Mouse (Mus musculus): ENCODE results near the gene Ier3. TPM values are rescaled to one million over a fixed set of nuclear protein-coding genes. Genes with fewer than 3 reads are reported as not detected.

Gene Ier3
- polyA plus RNA-seq, 1 experiment from 2014 or later, result 3.0 TPM

DNA sequence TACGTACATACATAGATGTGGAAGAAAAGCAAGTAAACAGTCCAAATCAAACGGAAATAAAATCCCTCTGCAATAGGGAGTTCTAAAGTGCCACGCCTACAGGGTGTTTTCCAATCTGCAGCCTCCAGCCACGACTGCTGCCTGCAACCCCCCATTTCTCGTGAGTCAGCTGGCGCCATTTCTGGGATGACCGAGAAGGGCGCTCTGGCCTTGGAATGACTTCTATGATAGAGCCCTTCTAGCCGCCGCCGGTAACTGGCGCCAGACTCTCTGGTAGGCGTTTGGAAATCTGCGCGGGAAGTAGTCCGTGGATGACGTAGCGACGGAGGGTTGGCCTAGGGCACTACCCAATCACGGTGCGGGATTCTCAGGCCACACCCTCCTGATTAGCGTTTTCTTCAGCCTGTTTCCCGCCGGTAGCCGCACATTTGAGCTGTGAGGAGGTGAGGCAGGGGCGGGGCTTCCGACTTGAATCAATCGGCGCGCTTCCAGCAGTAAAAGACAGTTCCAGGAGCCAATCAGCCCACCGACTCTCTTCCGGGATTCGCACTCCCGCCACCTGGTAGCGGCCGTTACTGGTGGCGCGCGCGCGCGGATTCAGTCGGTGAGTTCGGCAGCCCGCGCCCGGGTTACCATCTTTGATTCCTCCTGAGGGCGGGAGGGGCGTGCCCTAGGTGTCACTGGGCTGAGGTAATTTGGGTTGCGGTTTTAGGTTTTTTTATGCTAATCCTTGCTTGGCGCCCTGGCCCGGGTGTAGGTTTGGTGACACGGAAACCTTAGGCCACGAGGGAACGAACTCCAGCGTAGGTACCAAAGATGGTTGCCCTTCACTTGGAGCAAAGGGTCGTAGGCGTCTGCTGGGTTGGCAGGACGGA is 19.8 kb downstream of the Ier3 start, which contains the start of gene Mdc1:
Mdc1 (plus strand) TSS at position 440 of the 875 bp plus-strand sequence.
- Histone ChIP-seq H3K27ac (replicated peaks) (peak within 1 kb of the TSS; percentile 93), H3K36me3 (peaks cover 33% of the 10 kb centered on the region), H3K9me3 (replicated peaks) (no peaks in the 10 kb centered on the region), H3K4me3 (peak within 1 kb of the TSS; percentile 70), H3K27me3 (ENCODE audit: low read depth, poor library complexity, severe bottlenecking) (no peaks in the 10 kb centered on the region), H3K4me1 (peaks cover 29% of the 10 kb centered on the region)
- DNase-seq (ENCODE audit: low spot score), result peak; percentile 100
- under 1% methylated on average over 59 of the region's 59 CpGs for WGBS

DNA sequence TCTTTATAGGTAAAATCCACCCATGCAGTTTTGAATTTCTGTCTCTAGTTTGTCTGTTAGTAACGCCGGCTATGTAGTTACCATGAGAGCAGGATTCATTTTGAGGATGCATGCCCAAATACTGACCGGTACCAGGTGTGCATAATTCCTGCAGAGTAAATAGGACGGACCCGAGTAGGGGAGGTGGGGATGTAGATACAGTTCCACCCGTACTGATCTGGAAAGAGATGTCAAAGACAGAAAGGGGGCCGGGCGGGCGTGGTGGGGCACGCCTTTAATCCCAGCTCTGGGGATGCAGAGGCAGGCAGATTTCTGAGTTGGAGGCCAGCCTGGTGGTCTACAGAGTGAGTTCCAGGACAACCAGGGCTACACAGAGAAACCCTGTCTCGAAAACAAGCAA is 20.5 kb downstream of the Ier3 start:
- H3K4me1 ChIP-seq, result peaks cover 27% of the 10 kb centered on the region
- H3K4me3 ChIP-seq, result peak overlapping the region; percentile 70
- 26% methylated on average over 11 of the region's 11 CpGs for WGBS
- peaks cover 33% of the 10 kb centered on the region for H3K36me3 ChIP-seq
- peak overlapping the region; percentile 93 for H3K27ac ChIP-seq (replicated peaks)
- no peaks in the 10 kb centered on the region for H3K27me3 ChIP-seq (ENCODE audit: low read depth, poor library complexity, severe bottlenecking)
- H3K9me3 ChIP-seq (replicated peaks), result no peaks in the 10 kb centered on the region
- peak; percentile 25 for DNase-seq (ENCODE audit: low spot score)

DNA sequence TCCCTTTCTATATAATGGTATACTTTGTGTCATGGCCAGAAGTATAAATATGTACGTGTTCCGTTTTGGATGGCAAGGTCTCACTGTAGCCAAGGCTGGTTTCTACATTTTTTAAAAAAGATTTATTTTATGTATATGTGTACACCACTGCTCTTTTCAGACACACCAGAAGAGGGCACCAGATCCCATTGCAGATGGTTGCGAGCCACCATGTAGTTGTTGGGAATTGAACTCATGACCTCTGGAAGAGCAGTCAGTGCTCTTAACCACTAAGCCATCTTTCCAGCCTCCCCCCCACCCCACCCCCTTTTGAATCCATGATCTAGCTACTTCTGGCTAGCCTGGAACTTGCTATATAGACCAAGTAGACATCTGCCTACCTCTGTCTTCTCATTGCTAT is 22.0 kb downstream of the Ier3 start:
- H3K27ac ChIP-seq (replicated peaks), result no peak overlapping the region
- 97% methylated on average over 3 of the region's 3 CpGs for WGBS
- peaks cover 26% of the 10 kb centered on the region for H3K4me1 ChIP-seq
- H3K4me3 ChIP-seq, result peak overlapping the region; percentile 70; the same call in 1 of the 2 replicates
- DNase-seq (ENCODE audit: low spot score), result no peak
- no peaks in the 10 kb centered on the region for H3K27me3 ChIP-seq (ENCODE audit: low read depth, poor library complexity, severe bottlenecking)
- H3K9me3 ChIP-seq (replicated peaks), result no peaks in the 10 kb centered on the region
- H3K36me3 ChIP-seq, result peaks cover 48% of the 10 kb centered on the region

DNA sequence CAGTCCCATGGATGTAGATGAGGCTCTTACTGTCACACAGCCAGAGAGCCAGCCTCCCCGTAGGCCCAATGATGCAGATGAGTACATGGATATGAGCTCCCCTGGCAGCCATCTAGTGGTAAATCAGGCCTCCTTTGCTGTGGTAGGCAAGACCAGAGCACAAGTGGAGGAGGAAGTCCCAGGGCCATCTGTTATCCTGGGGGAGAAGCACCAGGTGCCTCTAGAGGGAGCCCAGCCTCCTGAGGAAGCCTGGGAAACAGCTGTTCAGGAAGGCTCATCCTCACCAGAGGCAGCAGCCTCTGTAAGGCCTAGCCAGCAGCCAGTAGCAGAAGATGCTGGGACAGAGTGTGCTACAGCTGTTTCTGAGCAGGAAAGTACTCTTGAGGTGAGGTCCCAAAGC is 26.6 kb downstream of the Ier3 start:
- H3K9me3 ChIP-seq (replicated peaks), result no peaks in the 10 kb centered on the region
- H3K36me3 ChIP-seq, result peaks cover 94% of the 10 kb centered on the region
- 76% methylated on average over 1 of the region's 1 CpGs for WGBS
- no peak overlapping the region; the same call in 1 of the 2 replicates for H3K4me3 ChIP-seq
- H3K4me1 ChIP-seq, result peaks cover 2% of the 10 kb centered on the region
- H3K27ac ChIP-seq (replicated peaks), result no peak overlapping the region
- DNase-seq (ENCODE audit: low spot score), result no peak
- H3K27me3 ChIP-seq (ENCODE audit: low read depth, poor library complexity, severe bottlenecking), result no peaks in the 10 kb centered on the region

DNA sequence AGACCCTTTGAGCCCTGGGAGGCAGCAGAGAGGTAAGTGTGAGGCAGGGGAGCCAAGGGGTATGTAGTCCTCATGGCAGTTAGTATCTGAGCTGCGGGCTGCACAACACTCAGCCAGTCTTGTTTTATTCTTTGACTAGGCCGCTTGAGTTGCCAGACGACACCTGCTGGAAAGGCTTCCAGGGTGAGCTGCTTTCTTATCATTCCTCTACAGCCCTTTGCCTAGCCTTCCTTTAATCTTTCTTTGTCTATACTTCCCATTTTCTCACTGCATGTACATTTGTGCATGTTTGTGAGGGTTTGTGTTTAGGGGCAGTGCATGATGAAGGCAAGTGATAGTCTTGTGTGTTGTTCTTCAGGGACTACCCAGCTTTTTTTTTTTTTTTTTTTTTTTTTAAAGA is 29.5 kb downstream of the Ier3 start:
- Histone ChIP-seq H3K4me1 (no peaks in the 10 kb centered on the region), H3K36me3 (peaks cover 99% of the 10 kb centered on the region), H3K4me3 (no peak overlapping the region), H3K27me3 (ENCODE audit: low read depth, poor library complexity, severe bottlenecking) (no peaks in the 10 kb centered on the region), H3K27ac (replicated peaks) (no peak overlapping the region), H3K9me3 (replicated peaks) (no peaks in the 10 kb centered on the region)
- 91% methylated on average over 3 of the region's 3 CpGs for WGBS
- DNase-seq (ENCODE audit: low spot score), result no peak

DNA sequence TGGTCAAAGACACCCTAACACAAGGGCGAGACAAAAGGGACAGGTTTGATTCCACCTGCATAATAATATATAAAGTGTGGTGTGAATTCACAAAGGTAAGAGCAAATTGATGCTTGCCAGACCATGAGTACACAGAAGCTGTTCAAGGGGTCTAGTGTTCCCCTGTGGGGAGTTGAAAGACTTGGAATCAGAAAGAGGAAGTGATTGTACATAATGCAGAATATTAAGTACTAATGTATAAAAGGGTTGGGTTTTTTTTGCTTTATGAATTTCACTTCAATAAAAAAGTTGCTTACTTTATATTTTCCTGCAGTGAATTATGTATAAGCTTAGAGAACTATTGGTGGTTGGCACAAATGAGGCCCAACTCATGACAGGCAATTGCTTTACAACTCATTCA is 37.9 kb downstream of the Ier3 start:
- peaks cover 66% of the 10 kb centered on the region for H3K36me3 ChIP-seq
- no peaks in the 10 kb centered on the region for H3K27me3 ChIP-seq (ENCODE audit: low read depth, poor library complexity, severe bottlenecking)

DNA sequence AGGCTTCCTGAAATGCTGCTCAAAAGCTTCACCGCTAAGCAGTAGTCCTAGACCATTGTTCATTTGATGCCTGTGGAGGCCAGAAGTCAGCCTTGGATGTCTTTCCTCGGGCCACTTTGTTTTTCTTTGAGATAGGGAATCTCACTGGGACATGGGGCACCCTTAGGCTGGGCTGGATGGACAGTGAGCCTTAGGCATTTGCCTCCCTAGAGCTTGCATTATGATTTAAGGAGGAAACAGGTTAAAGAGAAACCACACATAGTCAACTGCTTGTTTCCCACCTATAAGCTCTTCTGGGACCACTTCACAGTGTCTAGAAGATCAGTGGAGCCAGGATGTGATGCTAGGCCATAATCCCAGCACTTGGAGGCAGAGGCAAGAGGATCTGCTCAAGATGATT is 38.4 kb downstream of the Ier3 start:
- WGBS, result 68% methylated on average over 2 of the region's 2 CpGs
- H3K27me3 ChIP-seq (ENCODE audit: low read depth, poor library complexity, severe bottlenecking), result no peaks in the 10 kb centered on the region
- no peak for DNase-seq (ENCODE audit: low spot score)
- H3K9me3 ChIP-seq (replicated peaks), result no peaks in the 10 kb centered on the region
- peaks cover 26% of the 10 kb centered on the region for H3K4me1 ChIP-seq
- H3K36me3 ChIP-seq, result peaks cover 64% of the 10 kb centered on the region
- H3K27ac ChIP-seq (replicated peaks), result no peak overlapping the region
- H3K4me3 ChIP-seq, result 0 out of 2 replicates have a peak overlapping the region, but pooled peaks have one; percentile 71

More for the DNA sequence above, 37.9 kb downstream of the Ier3 start:
- Histone ChIP-seq H3K27ac (replicated peaks) (no peak overlapping the region), H3K4me3 (no peak overlapping the region), H3K9me3 (replicated peaks) (no peaks in the 10 kb centered on the region), H3K4me1 (peaks cover 22% of the 10 kb centered on the region)
- WGBS, result 85% methylated on average over 1 of the region's 1 CpGs
- DNase-seq (ENCODE audit: low spot score), result no peak

DNA sequence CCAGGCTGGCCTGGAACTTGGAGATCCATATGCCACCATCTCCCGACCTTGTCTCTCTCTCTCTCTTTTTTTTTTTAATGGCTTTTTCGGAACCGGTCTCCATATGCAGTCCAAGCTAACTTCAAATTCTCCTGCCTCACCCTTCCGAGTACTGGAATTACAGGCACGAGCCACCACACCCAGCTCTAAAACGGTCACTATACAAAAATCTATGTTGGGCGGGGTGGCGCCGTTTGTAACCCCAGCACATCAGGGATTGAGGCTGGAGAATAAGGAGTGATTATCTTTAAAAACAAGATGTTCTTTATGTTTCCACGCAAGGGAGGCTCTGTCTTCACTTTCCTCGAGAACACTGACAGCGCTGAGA is 39.3 kb downstream of the Ier3 start:
- H3K27me3 ChIP-seq (ENCODE audit: low read depth, poor library complexity, severe bottlenecking), result no peaks in the 10 kb centered on the region
- H3K27ac ChIP-seq (replicated peaks), result peak overlapping the region; percentile 95
- WGBS, result 8% methylated on average over 12 of the region's 12 CpGs
- no peak for DNase-seq (ENCODE audit: low spot score)
- H3K36me3 ChIP-seq, result peaks cover 56% of the 10 kb centered on the region
- H3K4me1 ChIP-seq, result peaks cover 36% of the 10 kb centered on the region
- H3K4me3 ChIP-seq, result peak overlapping the region; percentile 71
- no peaks in the 10 kb centered on the region for H3K9me3 ChIP-seq (replicated peaks)

DNA sequence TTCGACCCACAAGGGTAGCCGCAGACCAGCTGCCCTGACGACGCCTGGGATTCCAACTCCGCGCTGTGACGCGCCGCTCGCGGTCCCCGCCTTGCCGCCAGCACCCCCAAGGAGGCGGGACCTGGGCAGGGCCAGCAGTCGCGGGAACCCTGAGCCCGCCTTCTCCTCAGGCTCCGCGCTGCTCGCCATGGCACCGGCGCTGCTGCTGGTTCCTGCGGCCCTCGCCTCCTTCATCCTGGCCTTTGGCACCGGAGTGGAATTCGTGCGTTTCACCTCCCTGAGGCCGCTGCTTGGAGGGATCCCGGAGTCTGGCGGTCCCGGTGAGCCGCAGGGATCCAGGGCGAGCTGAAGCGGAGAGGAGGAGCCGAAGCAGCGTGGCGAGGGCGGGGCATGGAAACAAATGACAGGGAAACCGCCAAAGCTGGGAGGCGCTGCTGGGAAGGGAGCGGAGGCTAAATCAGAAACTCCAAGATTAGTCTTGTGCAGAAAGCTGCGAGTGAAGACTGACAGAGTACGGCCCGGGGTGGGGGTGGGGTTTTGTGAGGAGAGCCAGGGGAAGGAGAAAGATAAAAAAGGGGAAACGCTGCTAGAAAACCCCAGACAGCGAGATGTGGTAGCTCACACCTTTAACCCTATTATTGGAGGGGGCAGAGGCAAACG is 39.8 kb downstream of the Ier3 start, which contains the start of gene Nrm:
Nrm (plus strand) TSS at position 121 of the 660 bp plus-strand sequence.
- Histone ChIP-seq H3K27ac (replicated peaks) (peak within 1 kb of the TSS; percentile 95), H3K27me3 (ENCODE audit: low read depth, poor library complexity, severe bottlenecking) (no peaks in the 10 kb centered on the region), H3K4me1 (peaks cover 39% of the 10 kb centered on the region), H3K9me3 (replicated peaks) (no peaks in the 10 kb centered on the region), H3K36me3 (peaks cover 52% of the 10 kb centered on the region), H3K4me3 (peak within 1 kb of the TSS; percentile 71)
- WGBS, result under 1% methylated on average over 47 of the region's 47 CpGs
- DNase-seq (ENCODE audit: low spot score), result peak; percentile 92

DNA sequence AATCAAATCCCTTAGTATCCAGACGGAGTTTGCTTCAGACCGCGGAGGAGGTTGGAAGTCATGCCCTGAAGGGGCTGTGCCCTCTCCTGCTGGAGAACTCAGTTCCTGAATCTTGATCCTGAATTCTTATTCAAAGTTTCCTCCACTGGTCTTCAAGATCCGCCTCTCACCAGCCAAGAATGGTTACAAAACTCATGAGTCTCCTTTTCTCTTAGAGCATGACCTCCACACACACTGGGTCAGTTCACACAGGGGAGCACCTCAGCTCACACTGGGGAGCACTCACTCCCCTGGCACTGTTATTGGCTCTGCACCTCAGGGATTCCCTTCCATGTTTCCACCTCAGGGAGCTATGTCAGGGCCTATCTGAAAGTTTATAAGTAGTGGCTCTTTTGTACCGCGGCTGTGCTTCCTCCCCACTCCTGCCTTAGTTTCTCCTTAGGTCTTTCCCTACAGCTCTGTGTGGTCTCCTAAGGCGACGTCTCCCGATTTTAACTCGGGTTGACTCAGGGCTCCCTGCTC is 43.4 kb downstream of the Ier3 start:
- peak overlapping the region; percentile 99 for H3K27ac ChIP-seq (replicated peaks)
- no peaks in the 10 kb centered on the region for H3K9me3 ChIP-seq (replicated peaks)
- peak; percentile 27 for DNase-seq (ENCODE audit: low spot score)
- no peaks in the 10 kb centered on the region for H3K27me3 ChIP-seq (ENCODE audit: low read depth, poor library complexity, severe bottlenecking)
- H3K4me3 ChIP-seq, result peak overlapping the region; percentile 82
- H3K36me3 ChIP-seq, result peaks cover 38% of the 10 kb centered on the region
- peaks cover 75% of the 10 kb centered on the region for H3K4me1 ChIP-seq
- 21% methylated on average over 10 of the region's 10 CpGs for WGBS

DNA sequence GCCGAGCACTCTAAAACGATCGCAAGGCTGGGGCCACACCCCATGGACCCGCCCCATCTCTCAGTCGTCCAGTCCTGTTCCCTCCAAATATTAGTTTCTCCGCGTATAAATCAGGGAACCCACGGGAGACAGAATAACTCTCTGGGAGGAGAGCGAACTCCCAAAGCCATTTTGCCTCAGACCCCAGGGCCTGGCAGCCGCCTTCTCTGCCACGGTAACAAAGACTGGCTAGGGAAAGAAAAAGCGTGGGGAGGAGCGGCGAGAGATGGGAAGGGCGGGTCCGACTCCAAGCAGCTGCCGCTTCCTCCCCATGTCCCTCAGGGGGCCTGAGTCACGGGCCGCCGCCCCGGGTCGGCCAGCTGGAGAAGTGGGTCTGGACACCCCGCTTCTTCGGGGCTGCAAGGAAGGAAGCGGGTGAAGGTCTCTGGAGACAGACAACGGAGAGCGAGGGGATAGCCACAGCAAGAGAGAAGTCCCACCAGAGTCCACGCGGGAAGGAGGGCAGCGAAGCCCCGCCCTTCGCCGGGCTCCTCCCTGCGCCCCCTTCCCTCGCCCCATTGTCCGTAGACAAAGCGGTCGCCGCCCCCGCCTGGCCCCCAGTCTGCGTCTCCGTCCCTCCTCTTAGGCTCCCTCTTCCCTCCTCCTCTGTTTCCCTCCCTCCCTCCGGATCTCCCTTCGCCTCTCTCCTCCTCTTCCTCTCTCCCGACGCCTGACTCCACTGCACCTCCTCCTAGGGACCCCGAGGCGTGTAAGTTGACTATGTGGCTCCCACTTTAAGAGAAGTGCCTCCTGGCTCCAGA is 44.2 kb downstream of the Ier3 start, which contains the start of gene Ppp1r18:
Ppp1r18 (plus strand) TSS at position 113 of the 800 bp plus-strand sequence.
- Histone ChIP-seq H3K27me3 (ENCODE audit: low read depth, poor library complexity, severe bottlenecking) (no peaks in the 10 kb centered on the region), H3K4me3 (peak within 1 kb of the TSS; percentile 82), H3K4me1 (peaks cover 79% of the 10 kb centered on the region), H3K27ac (replicated peaks) (peak within 1 kb of the TSS; percentile 99), H3K9me3 (replicated peaks) (peaks cover 3% of the 10 kb centered on the region; the same call in 1 of the 2 replicates), H3K36me3 (peaks cover 43% of the 10 kb centered on the region)
- under 1% methylated on average over 47 of the region's 48 CpGs for WGBS
- DNase-seq (ENCODE audit: low spot score), result peak; percentile 92

DNA sequence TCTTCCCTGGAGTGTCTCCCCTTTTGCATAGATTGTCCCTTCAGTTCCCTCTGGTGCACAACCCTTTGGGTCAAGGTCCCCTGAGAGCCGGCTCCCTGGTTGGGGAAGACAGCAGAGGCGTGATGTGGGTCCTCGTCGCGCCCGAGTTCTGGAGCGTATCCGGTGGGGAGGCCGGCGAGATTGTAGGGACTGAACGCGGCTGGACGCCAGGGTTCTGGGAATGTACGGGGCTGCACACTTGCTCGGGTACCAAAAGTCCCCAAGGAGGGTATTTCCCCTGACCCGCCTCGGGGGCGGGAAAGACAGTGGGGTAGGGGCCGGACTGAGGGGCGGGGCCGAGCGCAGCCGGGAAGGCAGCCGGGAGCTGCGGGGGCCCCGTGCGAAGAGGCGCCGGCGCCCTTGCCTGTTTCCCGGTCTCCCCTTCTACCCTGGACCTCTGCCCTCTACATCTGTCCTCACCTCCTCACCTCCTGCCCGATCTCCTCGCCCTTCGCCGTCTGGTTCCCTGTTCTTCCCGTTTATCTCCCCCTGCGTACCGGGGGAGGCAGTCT is 44.9 kb downstream of the Ier3 start:
- no peak for DNase-seq (ENCODE audit: low spot score)
- Histone ChIP-seq H3K27me3 (ENCODE audit: low read depth, poor library complexity, severe bottlenecking) (no peaks in the 10 kb centered on the region), H3K4me1 (peaks cover 77% of the 10 kb centered on the region), H3K27ac (replicated peaks) (peak overlapping the region; percentile 99), H3K9me3 (replicated peaks) (peaks cover 10% of the 10 kb centered on the region), H3K36me3 (peaks cover 50% of the 10 kb centered on the region), H3K4me3 (peak overlapping the region; percentile 82)
- under 1% methylated on average over 37 of the region's 38 CpGs for WGBS

All from midbrain, embryonic 10.5 days (tissue).